Mouse (Mus musculus) C2C12 (cell line): ENCODE results near the gene Dnajb12.

ENCODE experiments used
- CEBPB ChIP-seq: IDR thresholded peaks from one replicate; pipeline ENCODE4 v1.6.1; 2011; ENCODE audit warnings: low read depth, mild to moderate bottlenecking, control low read depth, moderate library complexity
- CTCF ChIP-seq: IDR thresholded peaks from one replicate; pipeline ENCODE4 v1.5.1; 2011; ENCODE audit not compliant: control insufficient read depth, insufficient read depth, insufficient read length
- FOSL1 ChIP-seq: IDR thresholded peaks from one replicate; pipeline ENCODE4 v1.8.0; 2011; ENCODE audit warnings: mild to moderate bottlenecking, low read length; ENCODE audit not compliant: poor library complexity, insufficient read depth, severe bottlenecking
- MAX ChIP-seq: IDR thresholded peaks from one replicate; pipeline ENCODE4 v1.6.1; 2011; ENCODE audit warnings: mild to moderate bottlenecking, control low read depth
- MYOD1 ChIP-seq: IDR thresholded peaks from one replicate; pipeline ENCODE4 v1.6.1; 2011; ENCODE audit warnings: low read depth; ENCODE audit not compliant: control insufficient read depth, insufficient read length
- MYOG ChIP-seq: IDR thresholded peaks from one replicate; pipeline ENCODE4 v1.6.1; 2011; ENCODE audit not compliant: control insufficient read depth, insufficient read length; ENCODE audit errors: extremely low read depth
- USF1 ChIP-seq: IDR thresholded peaks from one replicate; pipeline ENCODE4 v1.6.1; 2011; ENCODE audit warnings: low read depth, mild to moderate bottlenecking, control low read depth, moderate library complexity

DNA sequence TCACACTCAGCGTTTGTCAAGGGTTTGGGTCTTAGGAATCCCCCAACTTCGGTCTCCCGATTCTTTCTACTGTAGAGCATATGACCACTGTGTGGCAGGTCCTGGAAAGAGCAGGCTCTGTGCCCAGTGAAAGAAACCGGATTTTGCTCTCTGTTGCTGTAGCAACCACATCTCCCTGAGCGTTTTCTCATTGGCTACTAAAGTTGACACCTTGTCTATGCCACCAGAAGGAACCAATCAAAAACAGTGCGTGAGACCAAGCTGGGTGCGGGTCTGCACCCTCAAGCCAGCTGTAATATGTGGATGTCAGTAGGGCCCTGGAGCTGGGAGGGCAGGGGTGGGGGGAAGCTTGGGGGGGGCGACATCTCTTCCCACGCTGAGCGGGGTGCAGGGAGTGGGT lies 51.6 kb downstream of the Dnajb12 start:
- TF ChIP-seq CTCF: no peak
- no peak for TF ChIP-seq USF1
- TF ChIP-seq MAX: no peak
- no peak for TF ChIP-seq MYOG
- TF ChIP-seq CEBPB: no peak
- TF ChIP-seq FOSL1: no peak
- no peak for TF ChIP-seq MYOD1
